29 mouse cellular contexts compared by ENCODE assay signal in genomic region chr9:40626566-40626965, GRCm38 (mm10). TPM values are rescaled to one million over a fixed set of nuclear protein-coding genes. Genes with fewer than 3 reads are reported as not detected.
A peak's percentile ranks its signal among the peaks of the same experiment; 100 is the strongest.
DNase-seq lines count a peak whose midpoint lies in the region; ATAC-seq and TF ChIP-seq lines count a peak whose summit lies in the region.
"Had no signal": no experiment of that assay in that cellular context is flagged by ENCODE, and none has a peak within 500 bp of the region (broad histone marks: within the 10 kb centered on the region; RNA-seq: fewer than 3 reads in every experiment).

No protein-coding gene starts in this region.

- ATAC-seq in lung, embryonic 14.5 days (ENCODE audit: insufficient read depth): no peak
- no peak for ATAC-seq in lung, postnatal 0 days
- ATAC-seq in hindbrain, embryonic 13.5 days (ENCODE audit: low FRiP score): no peak
- peak; percentile 46; the same call in 1 of the 2 replicates for ATAC-seq in midbrain, embryonic 13.5 days
- no peak for ATAC-seq in neural tube, embryonic 14.5 days (ENCODE audit: low read depth)
- no peak for ATAC-seq in erythroid progenitor cell, adult 5-6 weeks (replicated peaks; ENCODE audit: low FRiP score, poor library complexity, severe bottlenecking)
- ATAC-seq: intestine, postnatal 0 days had no signal

- 37% methylated on average over 11 of the region's 11 CpGs for WGBS in lung, embryonic 14.5 days
- WGBS in lung, postnatal 0 days: 37% methylated on average over 11 of the region's 11 CpGs
- 26% methylated on average over 11 of the region's 11 CpGs for WGBS in hindbrain, embryonic 13.5 days
- WGBS in midbrain, embryonic 13.5 days: 16% methylated on average over 11 of the region's 11 CpGs
- 25% methylated on average over 11 of the region's 11 CpGs for WGBS in neural tube, embryonic 14.5 days

- no peak overlapping the region for H3K4me3 ChIP-seq in lung, embryonic 14.5 days (ENCODE audit: low read depth, low read length)
- no peak overlapping the region for H3K4me3 ChIP-seq in lung, postnatal 0 days (ENCODE audit: low read depth, low read length)
- H3K4me3 ChIP-seq in hindbrain, embryonic 13.5 days: no peak overlapping the region
- no peak overlapping the region for H3K4me3 ChIP-seq in midbrain, embryonic 13.5 days (replicated peaks)
- no peak overlapping the region for H3K4me3 ChIP-seq in neural tube, embryonic 14.5 days (ENCODE audit: low read depth, low read length)
- H3K4me3 ChIP-seq: embryonic facial prominence, embryonic 15.5 days; gastrocnemius, adult 2 months; kidney, embryonic 15.5 days; limb, embryonic 13.5 days; liver, embryonic 13.5 days had no signal

- TF ChIP-seq CTCF in lung, embryonic 14.5 days (IDR thresholded peaks at IDR 0.05; ENCODE audit: low read depth): no peak
- TF ChIP-seq CTCF in lung, postnatal 0 days (IDR thresholded peaks at IDR 0.05): no peak

- DNase-seq in lung, embryonic 14.5 days: no peak
- no peak for DNase-seq in lung, postnatal 0 days (ENCODE audit: low spot score)
- DNase-seq in heart, postnatal 4 days: no peak
- no peak for DNase-seq in kidney, postnatal 14 days
- DNase-seq: adrenal gland, postnatal 36 days; cerebellum, adult 2 months; cerebellum, postnatal 36 days; gastrocnemius, adult 2 months; liver, embryonic 13.5 days; right cerebral cortex, adult 18-20 months; thymus, postnatal 25 days had no signal

- no peaks in the 10 kb centered on the region for H3K9me3 ChIP-seq in lung, embryonic 14.5 days (ENCODE audit: low read depth, low read length)
- H3K9me3 ChIP-seq in lung, postnatal 0 days (ENCODE audit: low read length): no peaks in the 10 kb centered on the region
- H3K9me3 ChIP-seq in hindbrain, embryonic 13.5 days: no peaks in the 10 kb centered on the region
- no peaks in the 10 kb centered on the region for H3K9me3 ChIP-seq in midbrain, embryonic 13.5 days
- no peaks in the 10 kb centered on the region for H3K9me3 ChIP-seq in neural tube, embryonic 14.5 days (ENCODE audit: control insufficient read depth, low read length)
- H3K9me3 ChIP-seq: embryonic facial prominence, embryonic 15.5 days; kidney, embryonic 15.5 days; limb, embryonic 13.5 days; liver, embryonic 13.5 days had no signal

- no peaks in the 10 kb centered on the region for H3K4me1 ChIP-seq in lung, embryonic 14.5 days (ENCODE audit: insufficient read depth)
- H3K4me1 ChIP-seq in lung, postnatal 0 days (ENCODE audit: insufficient read depth, low read depth, low read length): no peaks in the 10 kb centered on the region
- H3K4me1 ChIP-seq in hindbrain, embryonic 13.5 days (replicated peaks): peaks cover 18% of the 10 kb centered on the region
- peaks cover 38% of the 10 kb centered on the region for H3K4me1 ChIP-seq in midbrain, embryonic 13.5 days (replicated peaks)
- 0 out of 2 replicates have a peak, but pooled peaks cover 6% of the 10 kb centered on the region for H3K4me1 ChIP-seq in neural tube, embryonic 14.5 days (ENCODE audit: control insufficient read depth, insufficient read depth, low read length)

- H3K36me3 ChIP-seq in lung, embryonic 14.5 days (ENCODE audit: insufficient read depth): no peaks in the 10 kb centered on the region
- no peaks in the 10 kb centered on the region for H3K36me3 ChIP-seq in lung, postnatal 0 days (ENCODE audit: insufficient read depth, low read length)
- no peaks in the 10 kb centered on the region for H3K36me3 ChIP-seq in hindbrain, embryonic 13.5 days
- H3K36me3 ChIP-seq in midbrain, embryonic 13.5 days: no peaks in the 10 kb centered on the region
- no peaks in the 10 kb centered on the region for H3K36me3 ChIP-seq in neural tube, embryonic 14.5 days (ENCODE audit: control insufficient read depth, insufficient read depth, low read length)
- H3K36me3 ChIP-seq: embryonic facial prominence, embryonic 15.5 days; kidney, embryonic 15.5 days; limb, embryonic 13.5 days; liver, embryonic 13.5 days had no signal

- TF ChIP-seq EP300 in lung, postnatal 0 days (IDR thresholded peaks at IDR 0.05): no peak

- no peak overlapping the region for H3K9ac ChIP-seq in lung, embryonic 14.5 days
- no peak overlapping the region for H3K9ac ChIP-seq in lung, postnatal 0 days (replicated peaks; ENCODE audit: low read depth)
- H3K9ac ChIP-seq in hindbrain, embryonic 13.5 days: peak overlapping the region; percentile 58
- H3K9ac ChIP-seq in midbrain, embryonic 13.5 days (replicated peaks): peak overlapping the region; percentile 24; the same call in 1 of the 2 replicates
- H3K9ac ChIP-seq in neural tube, embryonic 14.5 days (replicated peaks; ENCODE audit: low read depth, low read length): no peak overlapping the region; the same call in 1 of the 2 replicates
- H3K9ac ChIP-seq: embryonic facial prominence, embryonic 15.5 days; kidney, embryonic 15.5 days; limb, embryonic 13.5 days; liver, embryonic 13.5 days had no signal

- no peak overlapping the region; the same call in 1 of the 2 replicates for H3K27ac ChIP-seq in lung, embryonic 14.5 days (ENCODE audit: low read depth)
- H3K27ac ChIP-seq in lung, postnatal 0 days (ENCODE audit: low read length): no peak overlapping the region
- H3K27ac ChIP-seq in hindbrain, embryonic 13.5 days: peak overlapping the region; percentile 89
- H3K27ac ChIP-seq in midbrain, embryonic 13.5 days: peak overlapping the region; percentile 85
- H3K27ac ChIP-seq in neural tube, embryonic 14.5 days (ENCODE audit: low read depth, low read length): peak overlapping the region; percentile 67; the same call in 1 of the 2 replicates
- H3K27ac ChIP-seq: embryonic facial prominence, embryonic 15.5 days; gastrocnemius, adult 2 months; kidney, embryonic 15.5 days; limb, embryonic 13.5 days; liver, embryonic 13.5 days had no signal

- H3K27me3 ChIP-seq in lung, embryonic 14.5 days (ENCODE audit: insufficient read depth, low read length): no peaks in the 10 kb centered on the region
- no peaks in the 10 kb centered on the region for H3K27me3 ChIP-seq in lung, postnatal 0 days (replicated peaks; ENCODE audit: insufficient read depth, low read length)
- H3K27me3 ChIP-seq in hindbrain, embryonic 13.5 days: no peaks in the 10 kb centered on the region
- H3K27me3 ChIP-seq in midbrain, embryonic 13.5 days: no peaks in the 10 kb centered on the region
- H3K27me3 ChIP-seq in neural tube, embryonic 14.5 days (ENCODE audit: control insufficient read depth, insufficient read depth, low read length): no peaks in the 10 kb centered on the region
- H3K27me3 ChIP-seq: kidney, embryonic 15.5 days; liver, embryonic 13.5 days had no signal

- peak overlapping the region; percentile 4; the same call in 1 of the 2 replicates for H3K4me2 ChIP-seq in lung, embryonic 14.5 days
- H3K4me2 ChIP-seq in lung, postnatal 0 days (replicated peaks; ENCODE audit: low read depth, low read length): no peak overlapping the region
- no peak overlapping the region for H3K4me2 ChIP-seq in hindbrain, embryonic 13.5 days
- H3K4me2 ChIP-seq in midbrain, embryonic 13.5 days (replicated peaks): peak overlapping the region; percentile 25
- no peak overlapping the region for H3K4me2 ChIP-seq in neural tube, embryonic 14.5 days (ENCODE audit: low read depth, low read length)
- H3K4me2 ChIP-seq: embryonic facial prominence, embryonic 15.5 days; kidney, embryonic 15.5 days; limb, embryonic 13.5 days; liver, embryonic 13.5 days had no signal

RNA-seq across cellular contexts. Expression of gene Gm21915, which starts 43.8 kb away (rescaled TPM):
- not detected in 2 replicates for polyA plus RNA-seq in lung, embryonic 14.5 days (2014; fragmentation: Nextera tagmentation; extraction: Ambion mirVana)
- not detected in 2 replicates for polyA plus RNA-seq in lung, postnatal 0 days (2015; fragmentation: Nextera tagmentation; extraction: Ambion mirVana)
- not detected in 2 replicates for polyA plus RNA-seq in hindbrain, embryonic 13.5 days (2015; fragmentation: Nextera tagmentation; extraction: Ambion mirVana)
- polyA plus RNA-seq in midbrain, embryonic 13.5 days (2015; fragmentation: Nextera tagmentation; extraction: Ambion mirVana): not detected in 2 replicates
- polyA plus RNA-seq in neural tube, embryonic 14.5 days (2014; fragmentation: Nextera tagmentation; extraction: Ambion mirVana): not detected in 2 replicates
- not detected for total RNA-seq in heart, postnatal 4 days (2021)
- not detected in 2 replicates for total RNA-seq in erythroid progenitor cell, adult 5-6 weeks (2015; ENCODE audit: low replicate concordance)
- total RNA-seq in erythroid progenitor cell, adult 5-6 weeks (2017; ENCODE audit: low replicate concordance): not detected in 2 replicates
- total RNA-seq: adrenal gland, postnatal 36 days; CH12.LX; gastrocnemius, adult 2 months; hematopoietic stem cell, adult 5-6 weeks; layer of hippocampus, postnatal 25 days; left cerebral cortex, postnatal 14 days; MEL had no signal
- polyA plus RNA-seq: cerebellum, adult 2 months; embryonic facial prominence, embryonic 15.5 days; gonadal fat pad, adult 2 months; heart, embryonic 14.5 days; intestine, postnatal 0 days; kidney, embryonic 15.5 days; large intestine, adult 2 months; limb, embryonic 13.5 days; liver, embryonic 13.5 days; lung, embryonic 16.5 days; small intestine, adult 2 months had no signal

RNA-seq across cellular contexts. Expression of gene Clmp, which starts 59.2 kb away (rescaled TPM):
- polyA plus RNA-seq in lung, embryonic 14.5 days (2014; fragmentation: Nextera tagmentation; extraction: Ambion mirVana): 20.6 TPM in 2 replicates
- 11.9 and 12.5 TPM in 2 replicates for polyA plus RNA-seq in lung, postnatal 0 days (2015; fragmentation: Nextera tagmentation; extraction: Ambion mirVana)
- 46.6 and 47.1 TPM in 2 replicates for polyA plus RNA-seq in hindbrain, embryonic 13.5 days (2015; fragmentation: Nextera tagmentation; extraction: Ambion mirVana)
- 43.6 and 45.8 TPM in 2 replicates for polyA plus RNA-seq in midbrain, embryonic 13.5 days (2015; fragmentation: Nextera tagmentation; extraction: Ambion mirVana)
- 59.2 and 62.0 TPM in 2 replicates for polyA plus RNA-seq in neural tube, embryonic 14.5 days (2014; fragmentation: Nextera tagmentation; extraction: Ambion mirVana)
- total RNA-seq in heart, postnatal 4 days (2021): 10 to 100 TPM in 1 of 2 experiments, 1 to 10 TPM in 1; 9.5 to 10.6 TPM
- total RNA-seq in erythroid progenitor cell, adult 5-6 weeks (2015; ENCODE audit: low replicate concordance): not detected in 2 replicates
- 1.3 TPM in 1 of 2 replicates, not detected in the other for total RNA-seq in erythroid progenitor cell, adult 5-6 weeks (2017; ENCODE audit: low replicate concordance)
- total RNA-seq: CH12.LX, MEL had no signal

Comparison
In these comparisons a context has a peak if more than half of its experiments do, and no peak if none do; other contexts are left out.
1. H3K4me2 ChIP-seq: peak in lung, embryonic 14.5 days (single experiment) and midbrain, embryonic 13.5 days (single experiment); none in lung, postnatal 0 days (single experiment), hindbrain, embryonic 13.5 days (single experiment) and neural tube, embryonic 14.5 days (single experiment).
2. H3K27ac ChIP-seq: peak in hindbrain, embryonic 13.5 days (single experiment), midbrain, embryonic 13.5 days (single experiment) and neural tube, embryonic 14.5 days (single experiment); none in lung, embryonic 14.5 days (single experiment) and lung, postnatal 0 days (single experiment).
3. H3K9ac ChIP-seq: peak in hindbrain, embryonic 13.5 days (single experiment) and midbrain, embryonic 13.5 days (single experiment); none in lung, embryonic 14.5 days (single experiment), lung, postnatal 0 days (single experiment) and neural tube, embryonic 14.5 days (single experiment).